Mouse (Mus musculus) limb, embryonic 14.5 days (tissue): Measurements from ENCODE around the gene Col4a1. TPM values are rescaled to one million over a fixed set of nuclear protein-coding genes. Genes with fewer than 3 reads are reported as not detected.
A peak's percentile ranks its signal among the peaks of the same experiment; 100 is the strongest.

Experiments used
- ATAC-seq: fragments of 200-750 bp; cut with Nextera tagmentation; 2 replicates; pipeline ENCODE4 v1.8.0; 2017; ENCODE audit warnings: low read depth, moderate number of reproducible peaks, moderate TSS enrichment; ENCODE audit not compliant: low FRiP score
- DNase-seq: peaks from one replicate; pipeline ENCODE4 v3.0.0-alpha.2; 2015; ENCODE audit warnings: low spot score
- H3K27ac ChIP-seq: fragments of 300-500 bp; sonication (generic); replicated peaks from 2 replicates; pipeline ENCODE4 v1.5.1; 2014; ENCODE audit warnings: low read depth, mild to moderate bottlenecking, low read length, moderate library complexity, mixed read lengths
- H3K27me3 ChIP-seq: fragments of 300-500 bp; sonication (generic); 2 replicates; pipeline ENCODE4 v1.6.1; 2014; ENCODE audit warnings: low read length, mixed read lengths; ENCODE audit not compliant: control insufficient read depth, insufficient read depth
- H3K36me3 ChIP-seq: fragments of 300-500 bp; sonication (generic); 2 replicates; pipeline ENCODE4 v1.6.1; 2014; ENCODE audit warnings: mild to moderate bottlenecking, low read length, moderate library complexity, mixed read lengths; ENCODE audit not compliant: control insufficient read depth, insufficient read depth
- H3K4me1 ChIP-seq: fragments of 300-500 bp; sonication (generic); 2 replicates; pipeline ENCODE4 v1.6.1; 2014; ENCODE audit warnings: antibody characterized with exemption, low read length, mixed read lengths; ENCODE audit not compliant: control insufficient read depth, insufficient read depth
- H3K4me2 ChIP-seq: fragments of 300-500 bp; sonication (generic); replicated peaks from 2 replicates; pipeline ENCODE4 v1.6.1; 2014; ENCODE audit warnings: low read depth, mild to moderate bottlenecking, low read length, moderate library complexity; ENCODE audit not compliant: severe bottlenecking
- H3K4me3 ChIP-seq: fragments of 300-500 bp; sonication (generic); replicated peaks from 2 replicates; pipeline ENCODE4 v1.5.1; 2014; ENCODE audit warnings: low read length
- H3K9ac ChIP-seq: fragments of 300-500 bp; sonication (generic); 2 replicates; pipeline ENCODE4 v1.6.1; 2014; ENCODE audit warnings: mild to moderate bottlenecking, low read depth, low read length, moderate library complexity; ENCODE audit not compliant: severe bottlenecking
- H3K9me3 ChIP-seq: fragments of 300-500 bp; sonication (generic); 2 replicates; pipeline ENCODE4 v1.6.1; 2016; ENCODE audit warnings: low read length; ENCODE audit not compliant: control insufficient read depth
- POLR2A ChIP-seq: fragments of 200-500 bp; IDR thresholded peaks from 2 replicates; pipeline ENCODE4 v1.8.0; 2012; ENCODE audit warnings: inconsistent platforms, mild to moderate bottlenecking, moderate library complexity, borderline replicate concordance; ENCODE audit not compliant: insufficient read depth, insufficient read length; ENCODE audit errors: extremely low read depth
- WGBS: fragments of 180-500 bp; shearing (Covaris S2); extraction: QIAGEN DNeasy Blood & Tissue Kit; methylation state at CpG from one replicate; pipeline ENCODE4 v1.1.7; 2014; 5-methylcytosine and 5-hydroxymethylcytosine counted together
- polyA plus RNA-seq, 2 experiments: library from polyadenylated mRNA; depleted of rRNA in 1 of 2; stranded (reverse) in 1 of 2; unstranded in 1 of 2; fragments of >200 nt; fragmentation: Nextera tagmentation in 1 of 2; extraction: Ambion mirVana in 1 of 2; gene quantifications; 2 replicates each; pipeline versions ENCODE4 v1.2.1 to v1.2.3; 2012 to 2014

Gene Col4a1
- polyA plus RNA-seq, 2 experiments, result 215 to 225 TPM

GRCm38 (mm10) chr8:11327722-11328417 is 15.2 kb upstream of the Col4a1 start:
- Histone ChIP-seq H3K4me3 (no peak overlapping the region), H3K9me3 (no peaks in the 10 kb centered on the region), H3K27ac (no peak overlapping the region), H3K9ac (0 out of 2 replicates have a peak overlapping the region, but pooled peaks have one; percentile 12), H3K36me3 (no peaks in the 10 kb centered on the region; the same call in 1 of the 2 replicates), H3K27me3 (no peaks in the 10 kb centered on the region), H3K4me1 (peaks cover 20% of the 10 kb centered on the region), H3K4me2 (no peak overlapping the region)
- TF ChIP-seq POLR2A, result no peak
- no peak for ATAC-seq
- 53% methylated on average over 5 of the region's 5 CpGs for WGBS
- no peak for DNase-seq

DNA sequence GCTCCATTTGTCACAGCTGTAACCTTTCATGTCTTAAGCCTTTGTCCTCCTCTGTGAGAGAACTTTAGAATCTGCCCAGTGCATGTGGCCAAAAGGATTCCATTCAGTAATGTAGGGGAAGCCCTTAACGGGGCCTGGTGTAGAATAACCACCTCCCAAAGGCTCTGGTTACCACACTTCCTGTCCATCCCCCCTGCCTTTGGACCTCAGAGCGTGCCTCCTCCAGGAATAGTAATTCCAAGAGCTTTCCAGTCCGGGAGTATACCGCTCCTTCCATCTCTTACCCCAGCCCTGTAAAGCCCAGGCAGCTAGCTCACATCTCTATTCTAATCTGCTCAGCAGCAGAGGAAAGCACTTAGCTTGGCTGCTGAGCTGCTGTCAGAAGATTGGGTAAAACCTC is 14.7 kb upstream of the Col4a1 start:
- no peak overlapping the region for H3K9ac ChIP-seq
- WGBS, result 18% methylated on average over 4 of the region's 4 CpGs
- H3K27me3 ChIP-seq, result no peaks in the 10 kb centered on the region
- peak; percentile 80 for ATAC-seq
- no peaks in the 10 kb centered on the region; the same call in 1 of the 2 replicates for H3K36me3 ChIP-seq
- no peak for TF ChIP-seq POLR2A
- DNase-seq, result peak; percentile 49
- H3K4me1 ChIP-seq, result peaks cover 20% of the 10 kb centered on the region
- no peak overlapping the region for H3K4me3 ChIP-seq
- no peaks in the 10 kb centered on the region for H3K9me3 ChIP-seq
- no peak overlapping the region for H3K27ac ChIP-seq
- H3K4me2 ChIP-seq, result no peak overlapping the region

DNA sequence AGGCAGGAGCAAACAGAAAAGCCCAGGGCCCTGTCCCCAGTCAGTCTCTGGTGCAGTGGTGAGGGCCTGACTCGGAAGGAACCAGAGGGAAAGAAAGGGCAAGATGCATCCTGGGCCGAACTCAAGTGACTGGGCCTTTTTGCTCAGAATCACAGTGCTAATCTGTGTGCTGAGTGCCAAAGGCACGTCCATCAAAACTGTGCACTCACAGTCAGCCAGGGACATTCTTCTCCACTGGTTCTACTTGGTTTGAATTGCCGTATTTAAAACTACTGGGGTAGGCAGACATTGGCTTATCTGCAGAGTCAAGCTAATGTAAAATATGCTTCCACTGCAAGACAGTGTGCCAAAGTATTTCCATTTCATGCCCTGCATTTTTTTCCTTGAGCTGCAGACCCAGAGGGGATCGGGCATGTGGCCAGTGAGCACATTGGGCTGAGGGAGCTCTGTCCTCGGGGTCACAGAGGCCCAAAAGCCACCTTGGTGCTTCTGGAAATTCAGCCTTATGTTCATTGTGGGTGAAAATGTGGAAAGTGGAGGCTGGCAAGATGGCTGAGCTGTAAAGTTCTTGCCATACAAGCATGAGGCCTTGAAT is 12.3 kb upstream of the Col4a1 start:
- ATAC-seq, result no peak
- H3K4me2 ChIP-seq, result no peak overlapping the region
- no peak overlapping the region for H3K9ac ChIP-seq
- H3K27ac ChIP-seq, result no peak overlapping the region
- peaks cover 20% of the 10 kb centered on the region for H3K4me1 ChIP-seq
- DNase-seq, result no peak
- H3K27me3 ChIP-seq, result no peaks in the 10 kb centered on the region
- no peak overlapping the region for H3K4me3 ChIP-seq
- 76% methylated on average over 6 of the region's 6 CpGs for WGBS
- H3K36me3 ChIP-seq, result no peaks in the 10 kb centered on the region; the same call in 1 of the 2 replicates
- H3K9me3 ChIP-seq, result no peaks in the 10 kb centered on the region
- TF ChIP-seq POLR2A, result no peak

DNA sequence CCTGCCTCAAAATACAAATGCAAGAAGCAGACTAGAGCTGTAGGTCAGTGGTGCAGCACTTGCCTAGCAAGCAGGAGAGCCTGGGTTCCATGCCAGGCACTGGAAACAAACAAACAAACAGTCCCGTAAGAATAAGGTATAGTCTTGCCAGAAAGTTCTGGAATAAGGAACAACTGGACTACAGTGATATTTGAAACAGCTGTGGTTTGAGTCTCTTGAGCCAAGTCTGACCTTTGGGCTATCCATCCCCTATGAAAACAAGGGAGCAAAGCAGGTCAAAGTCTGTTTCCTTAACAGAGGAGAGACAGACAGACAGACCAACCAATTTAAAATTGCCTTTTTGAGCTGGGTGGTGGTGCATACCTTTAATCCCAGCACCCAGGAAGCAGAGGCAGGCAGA is 11.1 kb upstream of the Col4a1 start:
- WGBS, result 86% methylated on average over 1 of the region's 1 CpGs
- H3K4me2 ChIP-seq, result no peak overlapping the region
- H3K4me3 ChIP-seq, result no peak overlapping the region
- peaks cover 20% of the 10 kb centered on the region for H3K4me1 ChIP-seq
- ATAC-seq, result no peak
- H3K9ac ChIP-seq, result no peak overlapping the region
- TF ChIP-seq POLR2A, result no peak
- H3K27me3 ChIP-seq, result no peaks in the 10 kb centered on the region
- H3K27ac ChIP-seq, result no peak overlapping the region
- H3K36me3 ChIP-seq, result peaks cover 3% of the 10 kb centered on the region; the same call in 1 of the 2 replicates
- no peaks in the 10 kb centered on the region for H3K9me3 ChIP-seq
- DNase-seq, result no peak

GRCm38 (mm10) chr8:11322724-11323585 is 10.3 kb upstream of the Col4a1 start:
- WGBS, result 87% methylated on average over 5 of the region's 5 CpGs
- no peak for TF ChIP-seq POLR2A
- H3K36me3 ChIP-seq, result peaks cover 3% of the 10 kb centered on the region; the same call in 1 of the 2 replicates
- no peak overlapping the region for H3K9ac ChIP-seq
- no peak overlapping the region for H3K4me3 ChIP-seq
- DNase-seq (no peak), ATAC-seq (no peak)
- no peaks in the 10 kb centered on the region for H3K9me3 ChIP-seq
- H3K4me2 ChIP-seq, result no peak overlapping the region
- no peaks in the 10 kb centered on the region for H3K27me3 ChIP-seq
- peaks cover 17% of the 10 kb centered on the region for H3K4me1 ChIP-seq
- H3K27ac ChIP-seq, result no peak overlapping the region
